7 mouse cellular contexts compared by ENCODE assay signal in the genomic region with DNA sequence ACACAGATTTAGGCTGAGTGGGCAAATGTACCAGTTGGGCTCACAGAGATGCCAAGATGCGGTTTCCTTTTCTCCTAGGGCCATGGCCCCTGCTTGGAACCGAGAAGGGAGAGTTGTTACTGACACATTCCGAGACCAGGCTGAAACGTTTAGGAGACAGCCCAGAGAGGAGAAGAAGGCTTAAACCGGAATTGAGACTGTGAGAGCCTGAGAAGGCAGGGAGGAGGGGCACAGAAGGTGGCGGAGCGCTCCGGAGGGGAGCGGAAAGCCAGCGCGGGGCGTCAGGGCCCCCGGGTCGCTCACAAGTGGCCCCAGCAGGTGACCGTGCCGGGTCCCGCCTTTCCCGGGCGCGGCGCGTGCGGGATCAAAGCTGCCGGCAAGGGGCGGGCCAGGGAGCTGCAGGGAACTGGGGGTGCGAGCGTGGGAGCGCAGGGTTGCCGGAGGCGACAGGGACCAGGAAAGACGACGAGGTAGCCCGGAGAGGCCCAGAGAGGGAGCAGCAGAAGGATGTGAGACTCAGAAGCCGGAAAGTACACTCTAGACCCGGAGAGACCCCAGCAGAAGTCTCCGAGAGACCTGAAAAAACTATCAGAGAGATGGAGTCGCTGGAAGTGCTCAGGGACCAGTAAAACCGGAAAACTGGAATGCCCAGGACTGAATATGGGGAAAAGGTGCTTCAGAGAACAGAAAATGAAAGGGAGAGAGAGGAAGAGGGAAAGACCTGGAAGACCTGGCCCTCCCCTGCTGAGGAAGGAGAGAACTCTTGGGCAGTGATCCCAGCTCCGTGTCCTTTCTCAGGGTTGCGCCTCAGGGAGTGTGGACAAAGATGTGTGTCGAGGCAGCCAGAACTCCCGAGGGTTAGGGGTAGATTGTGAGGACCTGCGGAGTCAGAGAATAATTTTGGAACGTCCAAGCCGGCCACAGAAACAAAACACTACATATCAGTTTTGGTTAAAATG. TPM values are rescaled to one million over a fixed set of nuclear protein-coding genes. Genes with fewer than 3 reads are reported as not detected.
DNase-seq lines count a peak whose midpoint lies in the region; ATAC-seq lines count a peak whose summit lies in the region.

No protein-coding gene starts in this region.

- 0 out of 2 replicates have a peak, but pooled peaks have one; percentile 25 for ATAC-seq in forebrain, embryonic 12.5 days (ENCODE audit: low FRiP score)
- no peak for ATAC-seq in hindbrain, embryonic 12.5 days (ENCODE audit: low FRiP score)

- under 1% methylated on average over 45 of the region's 45 CpGs for WGBS in forebrain, embryonic 12.5 days
- under 1% methylated on average over 45 of the region's 45 CpGs for WGBS in hindbrain, embryonic 12.5 days
- under 1% methylated on average over 45 of the region's 45 CpGs for WGBS in limb, embryonic 10.5 days

- H3K27me3 ChIP-seq in forebrain, embryonic 12.5 days, result peaks cover 40% of the 10 kb centered on the region
- H3K27me3 ChIP-seq in hindbrain, embryonic 12.5 days, result peaks cover 56% of the 10 kb centered on the region
- peaks cover 51% of the 10 kb centered on the region for H3K27me3 ChIP-seq in limb, embryonic 10.5 days (ENCODE audit: low read depth, poor library complexity, severe bottlenecking)

- H3K36me3 ChIP-seq in forebrain, embryonic 12.5 days (replicated peaks), result no peaks in the 10 kb centered on the region
- H3K36me3 ChIP-seq in hindbrain, embryonic 12.5 days, result no peaks in the 10 kb centered on the region
- no peaks in the 10 kb centered on the region for H3K36me3 ChIP-seq in limb, embryonic 10.5 days

- peak overlapping the region; percentile 75 for H3K4me3 ChIP-seq in brown adipose tissue, adult 24 weeks (ENCODE audit: insufficient read depth, low read depth, low read length)
- H3K4me3 ChIP-seq in forebrain, embryonic 12.5 days (replicated peaks), result peak overlapping the region; percentile 79
- H3K4me3 ChIP-seq in hindbrain, embryonic 12.5 days, result peak overlapping the region; percentile 84
- H3K4me3 ChIP-seq in limb, embryonic 10.5 days, result peak overlapping the region; percentile 88

- H3K9me3 ChIP-seq in forebrain, embryonic 12.5 days, result no peaks in the 10 kb centered on the region
- no peaks in the 10 kb centered on the region for H3K9me3 ChIP-seq in hindbrain, embryonic 12.5 days (replicated peaks)
- no peaks in the 10 kb centered on the region for H3K9me3 ChIP-seq in limb, embryonic 10.5 days (replicated peaks)

- H3K4me1 ChIP-seq in brown adipose tissue, adult 24 weeks (ENCODE audit: control insufficient read depth, insufficient read depth, insufficient read length, low read length), result no peaks in the 10 kb centered on the region; the same call in 1 of the 2 replicates
- H3K4me1 ChIP-seq in forebrain, embryonic 12.5 days, result peaks cover 43% of the 10 kb centered on the region
- peaks cover 31% of the 10 kb centered on the region for H3K4me1 ChIP-seq in hindbrain, embryonic 12.5 days
- H3K4me1 ChIP-seq in limb, embryonic 10.5 days, result peaks cover 53% of the 10 kb centered on the region

- peak; percentile 63 for DNase-seq in MEL-GATA-1-ER (ENCODE audit: extremely low read depth, low read depth)
- peak; percentile 78 for DNase-seq in limb, embryonic 10.5 days (ENCODE audit: low spot score)
- DNase-seq in mesoderm, embryonic 11.5 days (ENCODE audit: low read depth, low spot score), result peak; percentile 66
- DNase-seq in spleen, adult 12 weeks (ENCODE audit: low spot score), result peak; percentile 49

- peak overlapping the region; percentile 79 for H3K27ac ChIP-seq in brown adipose tissue, adult 24 weeks (replicated peaks; ENCODE audit: low read depth, low read length)
- H3K27ac ChIP-seq in forebrain, embryonic 12.5 days, result peak overlapping the region; percentile 74
- H3K27ac ChIP-seq in hindbrain, embryonic 12.5 days, result peak overlapping the region; percentile 44; the same call in 1 of the 2 replicates
- peak overlapping the region; percentile 82 for H3K27ac ChIP-seq in limb, embryonic 10.5 days

- peak overlapping the region; percentile 91 for H3K4me2 ChIP-seq in forebrain, embryonic 12.5 days
- peak overlapping the region; percentile 97 for H3K4me2 ChIP-seq in hindbrain, embryonic 12.5 days (replicated peaks)

- peak overlapping the region; percentile 81 for H3K9ac ChIP-seq in forebrain, embryonic 12.5 days
- peak overlapping the region; percentile 81 for H3K9ac ChIP-seq in hindbrain, embryonic 12.5 days

RNA-seq across cellular contexts. Expression of a gene that starts 2.2 kb away (rescaled TPM):
- polyA plus RNA-seq in brown adipose tissue, adult 24 weeks (2012; ENCODE audit: insufficient read depth, insufficient read length, missing spikeins), result not detected in 2 replicates
- polyA plus RNA-seq in forebrain, embryonic 12.5 days (2016; fragmentation: Nextera tagmentation; extraction: Ambion mirVana), result 0.31 and 0.43 TPM in 2 replicates
- 0.25 and 0.49 TPM in 2 replicates for polyA plus RNA-seq in hindbrain, embryonic 12.5 days (2016; fragmentation: Nextera tagmentation; extraction: Ambion mirVana)
- polyA plus RNA-seq in limb, embryonic 10.5 days (2016; fragmentation: Nextera tagmentation; extraction: Ambion mirVana), result 0.53 and 0.90 TPM in 2 replicates

RNA-seq across cellular contexts. Expression of a gene that starts 4.4 kb away (rescaled TPM):
- 0.87 TPM in 1 of 2 replicates, not detected in the other for polyA plus RNA-seq in brown adipose tissue, adult 24 weeks (2012; ENCODE audit: insufficient read depth, insufficient read length, missing spikeins)
- polyA plus RNA-seq in forebrain, embryonic 12.5 days (2016; fragmentation: Nextera tagmentation; extraction: Ambion mirVana), result 0.11 TPM in 1 of 2 replicates, not detected in the other
- polyA plus RNA-seq in hindbrain, embryonic 12.5 days (2016; fragmentation: Nextera tagmentation; extraction: Ambion mirVana), result 0.26 and 0.29 TPM in 2 replicates
- 0.15 and 0.29 TPM in 2 replicates for polyA plus RNA-seq in limb, embryonic 10.5 days (2016; fragmentation: Nextera tagmentation; extraction: Ambion mirVana)

RNA-seq across cellular contexts. Expression of a gene that starts 7.7 kb away (rescaled TPM):
- not detected in 2 replicates for polyA plus RNA-seq in brown adipose tissue, adult 24 weeks (2012; ENCODE audit: insufficient read depth, insufficient read length, missing spikeins)
- polyA plus RNA-seq in forebrain, embryonic 12.5 days (2016; fragmentation: Nextera tagmentation; extraction: Ambion mirVana), result 0.19 and 0.55 TPM in 2 replicates
- 0.41 and 0.65 TPM in 2 replicates for polyA plus RNA-seq in hindbrain, embryonic 12.5 days (2016; fragmentation: Nextera tagmentation; extraction: Ambion mirVana)
- polyA plus RNA-seq in limb, embryonic 10.5 days (2016; fragmentation: Nextera tagmentation; extraction: Ambion mirVana), result 0.28 and 0.39 TPM in 2 replicates

RNA-seq across cellular contexts. Expression of a gene that starts 23.0 kb away (rescaled TPM):
- polyA plus RNA-seq in brown adipose tissue, adult 24 weeks (2012; ENCODE audit: insufficient read depth, insufficient read length, missing spikeins), result 7.9 and 15.6 TPM in 2 replicates
- 7.8 and 12.3 TPM in 2 replicates for polyA plus RNA-seq in forebrain, embryonic 12.5 days (2016; fragmentation: Nextera tagmentation; extraction: Ambion mirVana)
- 9.8 and 11.6 TPM in 2 replicates for polyA plus RNA-seq in hindbrain, embryonic 12.5 days (2016; fragmentation: Nextera tagmentation; extraction: Ambion mirVana)
- 10.3 and 10.8 TPM in 2 replicates for polyA plus RNA-seq in limb, embryonic 10.5 days (2016; fragmentation: Nextera tagmentation; extraction: Ambion mirVana)

RNA-seq across cellular contexts. Expression of a gene that starts 29.7 kb away (rescaled TPM):
- 42.0 and 54.9 TPM in 2 replicates for polyA plus RNA-seq in brown adipose tissue, adult 24 weeks (2012; ENCODE audit: insufficient read depth, insufficient read length, missing spikeins)
- polyA plus RNA-seq in forebrain, embryonic 12.5 days (2016; fragmentation: Nextera tagmentation; extraction: Ambion mirVana), result 103 and 121 TPM in 2 replicates
- 140 and 159 TPM in 2 replicates for polyA plus RNA-seq in hindbrain, embryonic 12.5 days (2016; fragmentation: Nextera tagmentation; extraction: Ambion mirVana)
- polyA plus RNA-seq in limb, embryonic 10.5 days (2016; fragmentation: Nextera tagmentation; extraction: Ambion mirVana), result 51.1 and 72.1 TPM in 2 replicates
